Mouse (Mus musculus) left cerebral cortex, adult 18-20 months (tissue): ENCODE results near the gene Gjb1. TPM values are rescaled to one million over a fixed set of nuclear protein-coding genes. Genes with fewer than 3 reads are reported as not detected.
"Not testable (repeated sequence)": the region's sequence is repeated elsewhere in the genome, so short reads cannot be mapped to it uniquely, and the experiment has no call there.

ENCODE experiments used
- DNase-seq, 2 experiments: peaks; one replicate each; pipeline ENCODE4 v3.0.0; 2021 to 2022; ENCODE audit warnings: low spot score in 2 of 2, mixed read lengths in 1 of 2
- long read RNA-seq, 2 experiments: library from polyadenylated mRNA; stranded (forward); transcript quantifications; one replicate each; pipeline ENCODE4 v2.0.0; 2021
- total RNA-seq, 2 experiments: library from RNA; stranded (reverse); gene quantifications; 2 replicates each; pipeline ENCODE4 v1.2.3; 2021

Gjb1 gene
- total RNA-seq: 1 to 10 TPM; 8.9 to 9.8 TPM
- long read RNA-seq, experiment 1, transcript Gjb1-203 (2 exons, 1,585 nt): major isoform, 17 of 19 reads
- long read RNA-seq, experiment 1, partial matches to known transcripts: 0 of 19 reads
- long read RNA-seq, experiment 1, other reads (novel, unspliced or antisense): 2 of 19 reads
- long read RNA-seq, experiment 2, transcript Gjb1-203 (2 exons, 1,585 nt): major isoform, 10 of 10 reads
- long read RNA-seq, experiment 2, partial matches to known transcripts: 0 of 10 reads
- long read RNA-seq, experiment 2, other reads (novel, unspliced or antisense): 0 of 10 reads

GRCm38 (mm10) chrX:101376190-101376968 is at the start of gene Gjb1:
Gjb1 (plus strand) TSS chrX:101376378.
- no peak for DNase-seq

GRCm38 (mm10) chrX:101329372-101330028 is 46.7 kb upstream of the Gjb1 start:
- DNase-seq: peak; percentile 64 to 67

GRCm38 (mm10) chrX:101332031-101332374 is 44.2 kb upstream of the Gjb1 start:
- no peak for DNase-seq

GRCm38 (mm10) chrX:101332375-101333211 is 43.6 kb upstream of the Gjb1 start:
- peak; percentile 66 to 85 for DNase-seq

- no peak for DNase-seq
Measured at GRCm38 (mm10) chrX:101334606-101335005, 41.6 kb upstream of the Gjb1 start.

- DNase-seq: no peak
Measured at GRCm38 (mm10) chrX:101338666-101339065, 37.5 kb upstream of the Gjb1 start.

GRCm38 (mm10) chrX:101342837-101343236 is 33.3 kb upstream of the Gjb1 start:
- DNase-seq: not testable (repeated sequence)

- no peak for DNase-seq
Measured at GRCm38 (mm10) chrX:101345456-101345855, 30.7 kb upstream of the Gjb1 start.

- DNase-seq: no peak
Measured at GRCm38 (mm10) chrX:101346475-101346874, 29.7 kb upstream of the Gjb1 start.

- no peak for DNase-seq
Measured at GRCm38 (mm10) chrX:101351188-101351587, 25.0 kb upstream of the Gjb1 start.

- not testable (repeated sequence) for DNase-seq
Measured at GRCm38 (mm10) chrX:101358902-101359301, 17.3 kb upstream of the Gjb1 start.

GRCm38 (mm10) chrX:101369001-101369400 is 7.2 kb upstream of the Gjb1 start:
- DNase-seq: no peak

- no peak for DNase-seq
Measured at GRCm38 (mm10) chrX:101370573-101370972, 5.6 kb upstream of the Gjb1 start.

- no peak for DNase-seq
Measured at GRCm38 (mm10) chrX:101372946-101373345, 3.2 kb upstream of the Gjb1 start.

- DNase-seq: no peak
Measured at GRCm38 (mm10) chrX:101377076-101377475, 898 bp downstream of the Gjb1 start.

- DNase-seq: no peak
Measured at GRCm38 (mm10) chrX:101379744-101380143, 3.6 kb downstream of the Gjb1 start.

GRCm38 (mm10) chrX:101383455-101383854 is 7.3 kb downstream of the Gjb1 start:
- DNase-seq: no peak

- peak; percentile 14 to 19 for DNase-seq
Measured at GRCm38 (mm10) chrX:101384439-101385137, 8.4 kb downstream of the Gjb1 start.

- DNase-seq: no peak
Measured at GRCm38 (mm10) chrX:101386222-101386621, 10.0 kb downstream of the Gjb1 start.

- peak in 1 of 2 experiments; percentile 2 for DNase-seq
Measured at GRCm38 (mm10) chrX:101388866-101389537, 12.8 kb downstream of the Gjb1 start.
